Comparison of ENCODE assay signal across 15 mouse cellular contexts in genomic region chr2:19345414-19345964, GRCm38 (mm10). TPM values are rescaled to one million over a fixed set of nuclear protein-coding genes. Genes with fewer than 3 reads are reported as not detected.
DNase-seq lines count a peak whose midpoint lies in the region; ATAC-seq lines count a peak whose summit lies in the region.
"Had no signal": no experiment of that assay in that cellular context is flagged by ENCODE, and none has a peak within 500 bp of the region (broad histone marks: within the 10 kb centered on the region; RNA-seq: fewer than 3 reads in every experiment).

No protein-coding gene starts in this region.

- H3K4me1 ChIP-seq in limb, embryonic 12.5 days (replicated peaks) = peaks cover 4% of the 10 kb centered on the region
- peaks cover 9% of the 10 kb centered on the region for H3K4me1 ChIP-seq in limb, embryonic 10.5 days
- H3K4me1 ChIP-seq in forebrain, embryonic 15.5 days = 0 out of 2 replicates have a peak, but pooled peaks cover 8% of the 10 kb centered on the region
- H3K4me1 ChIP-seq in hindbrain, embryonic 16.5 days (ENCODE audit: control insufficient read depth, insufficient read depth, low read depth, low read length) = no peaks in the 10 kb centered on the region; the same call in 1 of the 2 replicates
- no peaks in the 10 kb centered on the region for H3K4me1 ChIP-seq in neural tube, embryonic 12.5 days

- no peak overlapping the region for H3K4me3 ChIP-seq in limb, embryonic 12.5 days (replicated peaks)
- no peak overlapping the region for H3K4me3 ChIP-seq in limb, embryonic 10.5 days
- H3K4me3 ChIP-seq in forebrain, embryonic 15.5 days = no peak overlapping the region
- H3K4me3 ChIP-seq in hindbrain, embryonic 16.5 days (ENCODE audit: low read length) = no peak overlapping the region
- H3K4me3 ChIP-seq in neural tube, embryonic 12.5 days = no peak overlapping the region
- H3K4me3 ChIP-seq: heart, embryonic 10.5 days; lung, embryonic 15.5 days had no signal

- H3K4me2 ChIP-seq in limb, embryonic 12.5 days = 0 out of 2 replicates have a peak overlapping the region, but pooled peaks have one; percentile 36
- H3K4me2 ChIP-seq in forebrain, embryonic 15.5 days (replicated peaks) = no peak overlapping the region
- peak overlapping the region; percentile 48 for H3K4me2 ChIP-seq in hindbrain, embryonic 16.5 days (ENCODE audit: low read length)
- H3K4me2 ChIP-seq in neural tube, embryonic 12.5 days (replicated peaks) = peak overlapping the region; percentile 35

- WGBS in limb, embryonic 12.5 days = 75% methylated on average over 5 of the region's 5 CpGs
- 81% methylated on average over 5 of the region's 5 CpGs for WGBS in limb, embryonic 10.5 days
- WGBS in forebrain, embryonic 15.5 days = 75% methylated on average over 5 of the region's 5 CpGs
- WGBS in hindbrain, embryonic 16.5 days = 83% methylated on average over 5 of the region's 5 CpGs
- WGBS in neural tube, embryonic 12.5 days = 84% methylated on average over 5 of the region's 5 CpGs

- no peak overlapping the region for H3K9ac ChIP-seq in limb, embryonic 12.5 days (replicated peaks)
- no peak overlapping the region for H3K9ac ChIP-seq in forebrain, embryonic 15.5 days (replicated peaks)
- no peak overlapping the region for H3K9ac ChIP-seq in hindbrain, embryonic 16.5 days (ENCODE audit: low read depth, low read length)
- H3K9ac ChIP-seq in neural tube, embryonic 12.5 days = peak overlapping the region; percentile 3; the same call in 1 of the 2 replicates
- H3K9ac ChIP-seq: lung, embryonic 15.5 days had no signal

- no peak for DNase-seq in limb, embryonic 10.5 days (ENCODE audit: low spot score)
- no peak for DNase-seq in thymus, postnatal 14 days
- DNase-seq in retina, embryonic 14.5 days (ENCODE audit: low spot score) = no peak
- no peak for DNase-seq in Muller cell, postnatal 12 days (ENCODE audit: inconsistent ontology term)
- DNase-seq: adrenal gland, adult 2 months; gastrocnemius, postnatal 10 days; thymus, adult 2 months had no signal

- H3K27ac ChIP-seq in limb, embryonic 12.5 days = no peak overlapping the region
- no peak overlapping the region for H3K27ac ChIP-seq in limb, embryonic 10.5 days
- no peak overlapping the region for H3K27ac ChIP-seq in forebrain, embryonic 15.5 days (replicated peaks)
- H3K27ac ChIP-seq in hindbrain, embryonic 16.5 days (ENCODE audit: low read depth, low read length) = no peak overlapping the region
- H3K27ac ChIP-seq in neural tube, embryonic 12.5 days = no peak overlapping the region
- H3K27ac ChIP-seq: heart, embryonic 10.5 days; lung, embryonic 15.5 days had no signal

- no peaks in the 10 kb centered on the region for H3K9me3 ChIP-seq in limb, embryonic 12.5 days
- H3K9me3 ChIP-seq in limb, embryonic 10.5 days (replicated peaks) = no peaks in the 10 kb centered on the region
- H3K9me3 ChIP-seq in forebrain, embryonic 15.5 days = no peaks in the 10 kb centered on the region
- no peaks in the 10 kb centered on the region for H3K9me3 ChIP-seq in hindbrain, embryonic 16.5 days (ENCODE audit: control insufficient read depth, low read length)
- H3K9me3 ChIP-seq in neural tube, embryonic 12.5 days = no peaks in the 10 kb centered on the region
- H3K9me3 ChIP-seq: heart, embryonic 10.5 days; lung, embryonic 15.5 days; megakaryocyte, embryonic 14.5 days had no signal

- H3K36me3 ChIP-seq in limb, embryonic 12.5 days = no peaks in the 10 kb centered on the region
- no peaks in the 10 kb centered on the region for H3K36me3 ChIP-seq in limb, embryonic 10.5 days
- no peaks in the 10 kb centered on the region for H3K36me3 ChIP-seq in forebrain, embryonic 15.5 days
- no peaks in the 10 kb centered on the region for H3K36me3 ChIP-seq in hindbrain, embryonic 16.5 days (ENCODE audit: control insufficient read depth, insufficient read depth, low read length)
- no peaks in the 10 kb centered on the region for H3K36me3 ChIP-seq in neural tube, embryonic 12.5 days
- H3K36me3 ChIP-seq: heart, embryonic 10.5 days; lung, embryonic 15.5 days had no signal

- no peaks in the 10 kb centered on the region for H3K27me3 ChIP-seq in limb, embryonic 12.5 days
- H3K27me3 ChIP-seq in limb, embryonic 10.5 days (ENCODE audit: low read depth, poor library complexity, severe bottlenecking) = peaks cover 14% of the 10 kb centered on the region
- H3K27me3 ChIP-seq in forebrain, embryonic 15.5 days = no peaks in the 10 kb centered on the region
- no peaks in the 10 kb centered on the region for H3K27me3 ChIP-seq in hindbrain, embryonic 16.5 days (replicated peaks; ENCODE audit: control insufficient read depth, insufficient read depth, low read length)
- no peaks in the 10 kb centered on the region for H3K27me3 ChIP-seq in neural tube, embryonic 12.5 days (replicated peaks)
- H3K27me3 ChIP-seq: CH12.LX; lung, embryonic 15.5 days; megakaryocyte, embryonic 14.5 days had no signal

- 0 out of 2 replicates have a peak, but pooled peaks have one; percentile 52 for ATAC-seq in limb, embryonic 12.5 days (ENCODE audit: insufficient number of reproducible peaks, insufficient read depth, low FRiP score, low TSS enrichment, low read depth)
- ATAC-seq in forebrain, embryonic 15.5 days (replicated peaks) = peak; percentile 58
- ATAC-seq in hindbrain, embryonic 16.5 days = peak; percentile 44; the same call in 1 of the 2 replicates
- peak; percentile 55 for ATAC-seq in neural tube, embryonic 12.5 days (ENCODE audit: low FRiP score, low read depth)

RNA-seq across cellular contexts. Expression of gene Msrb2, which starts 25.8 kb away (rescaled TPM):
- 23.5 and 28.9 TPM in 2 replicates for polyA plus RNA-seq in limb, embryonic 12.5 days (2016; fragmentation: Nextera tagmentation; extraction: Ambion mirVana)
- 19.8 and 21.8 TPM in 2 replicates for polyA plus RNA-seq in limb, embryonic 10.5 days (2016; fragmentation: Nextera tagmentation; extraction: Ambion mirVana)
- 7.4 and 7.9 TPM in 2 replicates for polyA plus RNA-seq in forebrain, embryonic 15.5 days (2015; fragmentation: Nextera tagmentation; extraction: Ambion mirVana)
- polyA plus RNA-seq in hindbrain, embryonic 16.5 days (2015; fragmentation: Nextera tagmentation; extraction: Ambion mirVana) = 10.5 and 12.9 TPM in 2 replicates
- polyA plus RNA-seq in neural tube, embryonic 12.5 days (2016; fragmentation: Nextera tagmentation; extraction: Ambion mirVana) = 12.6 and 13.2 TPM in 2 replicates
